Mouse (Mus musculus) gastrocnemius, postnatal 10 days (tissue): ENCODE measurements around the gene Krt77. TPM values are rescaled to one million over a fixed set of nuclear protein-coding genes. Genes with fewer than 3 reads are reported as not detected.

Experiments used
- DNase-seq: peaks from one replicate; pipeline ENCODE4 v3.0.0; 2021; ENCODE audit warnings: mixed read lengths
- microRNA-seq, 2 experiments: library from miRNA; unstranded; fragments of <30 nt; microRNA quantifications; one replicate each; pipeline ENCODE4 v1.2.0; 2021
- total RNA-seq, 2 experiments: library from RNA; stranded (reverse); gene quantifications; 2 replicates each; pipeline ENCODE4 v1.2.3; 2021

Krt77 gene
- total RNA-seq, 2 experiments from 2014 or later: not detected

- no peak for DNase-seq
Measured at GRCm38 (mm10) chr15:101833131-101833530, 36.4 kb downstream of the Krt77 start.

GRCm38 (mm10) chr15:101829441-101829840, 40.1 kb downstream of the Krt77 start:
- DNase-seq: no peak

- no peak for DNase-seq
Measured at GRCm38 (mm10) chr15:101821786-101822185, 47.7 kb downstream of the Krt77 start.

- DNase-seq: no peak
Measured at GRCm38 (mm10) chr15:101817875-101818274, 51.6 kb downstream of the Krt77 start, which contains the start of gene Krt2. Gene Krt2, minus strand, starts transcription at chr15:101818169.

Small RNA genes lying within 50 kb of the gene (microRNA-seq; reads per million reads assigned to microRNA genes)
- gene Gm44356: 0 reads per million in 2 experiments

Other genes starting within 250 kb of the Krt77 start
- not detected for gene Gm5414, start 241.5 kb downstream of the Krt77 start, total RNA-seq
- gene Gm5478, start 222.3 kb downstream of the Krt77 start, total RNA-seq: not detected
- gene Krt6b, start 189.4 kb downstream of the Krt77 start, total RNA-seq: not detected
- not detected for gene Krt6a, start 175.4 kb downstream of the Krt77 start, total RNA-seq
- not detected for gene Krt5, start 156.8 kb downstream of the Krt77 start, total RNA-seq
- under 1 TPM; 0.18 to 0.28 TPM for gene Krt71, start 126.6 kb downstream of the Krt77 start, total RNA-seq
- not detected for gene Krt72, start 83.2 kb downstream of the Krt77 start, total RNA-seq
- not detected for gene Krt73, start 67.4 kb downstream of the Krt77 start, total RNA-seq
- not detected for gene Krt2, start 51.5 kb downstream of the Krt77 start, total RNA-seq
- gene Krt1, start 18.9 kb downstream of the Krt77 start, total RNA-seq: not detected
- not detected for gene Krt76, start 23.2 kb upstream of the Krt77 start, total RNA-seq
- under 1 TPM in 1 of 2 experiments, not detected in 1; 0.21 TPM for gene Krt4, start 55.0 kb upstream of the Krt77 start, total RNA-seq
- not detected for gene Krt79, start 70.6 kb upstream of the Krt77 start, total RNA-seq
- not detected for gene Krt78, start 84.6 kb upstream of the Krt77 start, total RNA-seq
- 1 to 10 TPM; 1.4 to 1.7 TPM for gene Krt8, start 134.8 kb upstream of the Krt77 start, total RNA-seq
- gene Krt18, start 158.5 kb upstream of the Krt77 start, total RNA-seq: 1 to 10 TPM; 1.5 to 2.5 TPM
- 100 to 1,000 TPM; 151 to 152 TPM for gene Eif4b, start 204.1 kb upstream of the Krt77 start, total RNA-seq
- 10 to 100 TPM; 38.8 to 41.9 TPM for gene Tns2, start 230.7 kb upstream of the Krt77 start, total RNA-seq